Mouse (Mus musculus) brain, embryonic 14.5 days (tissue): Measurements from ENCODE around the gene Pi4ka.

Source experiments
- CTCF ChIP-seq: fragments of 200-500 bp; IDR thresholded peaks from 2 replicates; pipeline ENCODE4 v1.5.1; 2012; ENCODE audit warnings: inconsistent platforms, mild to moderate bottlenecking, moderate library complexity, borderline replicate concordance; ENCODE audit not compliant: insufficient read depth, insufficient read length; ENCODE audit errors: extremely low read depth
- POLR2A ChIP-seq: fragments of 200-500 bp; IDR thresholded peaks from 2 replicates; pipeline ENCODE4 v1.6.1; 2012; ENCODE audit warnings: mild to moderate bottlenecking, inconsistent platforms, borderline replicate concordance; ENCODE audit not compliant: poor library complexity, insufficient read depth, insufficient read length, severe bottlenecking; ENCODE audit errors: extremely low read depth

GRCm38 (mm10) chr16:17233702-17234498 lies 172.2 kb downstream of the Pi4ka start:
- TF ChIP-seq CTCF, result no peak
- TF ChIP-seq POLR2A, result no peak
